Comparison of ENCODE assay signal across 26 mouse cellular contexts in the genomic region with DNA sequence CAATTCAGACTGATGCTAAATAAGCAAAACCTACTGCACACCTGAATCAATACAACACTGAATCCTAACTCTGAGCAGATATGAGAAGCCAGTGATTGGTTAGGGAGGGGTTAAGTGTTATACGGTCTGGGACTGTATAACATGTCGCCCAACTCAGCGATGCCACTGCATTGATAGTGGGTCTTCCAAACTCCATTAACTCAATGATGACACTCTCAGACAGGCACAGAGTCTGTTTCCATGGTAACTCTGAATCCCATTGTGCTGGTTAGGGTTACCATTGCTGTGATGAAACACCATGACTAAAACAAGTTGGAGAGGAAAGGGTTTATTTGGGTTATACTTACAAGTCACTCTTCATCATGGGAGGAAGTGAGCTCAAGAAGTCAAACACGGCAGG.
"Had no signal": no experiment of that assay in that cellular context is flagged by ENCODE, and none has a peak within 500 bp of the region (broad histone marks: within the 10 kb centered on the region; RNA-seq: fewer than 3 reads in every experiment).

No protein-coding gene starts in this region.

- H3K27me3 ChIP-seq: limb, embryonic 12.5 days; liver, embryonic 12.5 days; liver, embryonic 15.5 days; lung, embryonic 15.5 days; megakaryocyte, embryonic 14.5 days; midbrain, embryonic 12.5 days; midbrain, embryonic 13.5 days; midbrain, embryonic 15.5 days; neural tube, embryonic 12.5 days had no signal

- H3K27ac ChIP-seq: left cerebral cortex, adult 2 months; limb, embryonic 10.5 days; limb, embryonic 12.5 days; limb, embryonic 13.5 days; limb, embryonic 15.5 days; liver, embryonic 12.5 days; liver, embryonic 14.5 days; liver, embryonic 15.5 days; lung, embryonic 15.5 days; macrophage; midbrain, embryonic 10.5 days; midbrain, embryonic 12.5 days; midbrain, embryonic 13.5 days; midbrain, embryonic 15.5 days; neural tube, embryonic 12.5 days had no signal

- DNase-seq: left cerebral cortex, postnatal 4 days; liver, postnatal 0 days; lung, adult 2 months; lung, embryonic 14.5 days; lung, postnatal 10 days; midbrain, embryonic 14.5 days had no signal

- H3K4me1 ChIP-seq: limb, embryonic 13.5 days; limb, embryonic 15.5 days; liver, embryonic 12.5 days; liver, embryonic 15.5 days; lung, embryonic 15.5 days; megakaryocyte, embryonic 14.5 days had no signal

- H3K9ac ChIP-seq: limb, embryonic 12.5 days; limb, embryonic 13.5 days; limb, embryonic 15.5 days; liver, embryonic 12.5 days; liver, embryonic 14.5 days; liver, embryonic 15.5 days; liver, postnatal 0 days; lung, embryonic 14.5 days; lung, embryonic 15.5 days; midbrain, embryonic 12.5 days; midbrain, embryonic 13.5 days; midbrain, embryonic 15.5 days; neural tube, embryonic 12.5 days had no signal

- ATAC-seq: liver, postnatal 0 days; lung, postnatal 0 days; midbrain, embryonic 13.5 days; midbrain, embryonic 15.5 days; midbrain, embryonic 16.5 days had no signal

- H3K9me3 ChIP-seq: limb, embryonic 10.5 days; limb, embryonic 12.5 days; limb, embryonic 13.5 days; limb, embryonic 15.5 days; liver, embryonic 12.5 days; liver, embryonic 15.5 days; lung, embryonic 15.5 days; midbrain, embryonic 10.5 days; midbrain, embryonic 12.5 days; midbrain, embryonic 13.5 days; midbrain, embryonic 15.5 days; neural tube, embryonic 12.5 days had no signal

- H3K36me3 ChIP-seq: limb, embryonic 10.5 days; limb, embryonic 12.5 days; limb, embryonic 13.5 days; limb, embryonic 15.5 days; liver, embryonic 12.5 days; liver, embryonic 15.5 days; lung, embryonic 15.5 days; midbrain, embryonic 10.5 days; midbrain, embryonic 12.5 days; midbrain, embryonic 13.5 days; midbrain, embryonic 15.5 days; neural tube, embryonic 12.5 days had no signal

- H3K4me2 ChIP-seq: limb, embryonic 12.5 days; limb, embryonic 13.5 days; limb, embryonic 15.5 days; liver, embryonic 11.5 days; liver, embryonic 12.5 days; liver, embryonic 15.5 days; lung, embryonic 14.5 days; lung, embryonic 15.5 days; midbrain, embryonic 12.5 days; midbrain, embryonic 13.5 days; midbrain, embryonic 15.5 days; neural tube, embryonic 12.5 days had no signal

- H3K4me3 ChIP-seq: left cerebral cortex, adult 2 months; limb, embryonic 10.5 days; limb, embryonic 12.5 days; limb, embryonic 13.5 days; limb, embryonic 15.5 days; liver, embryonic 12.5 days; liver, embryonic 15.5 days; lung, embryonic 15.5 days; megakaryocyte, embryonic 14.5 days; midbrain, embryonic 10.5 days; midbrain, embryonic 12.5 days; midbrain, embryonic 13.5 days; midbrain, embryonic 15.5 days; myocyte; neural tube, embryonic 12.5 days had no signal
